Mouse (Mus musculus) cortical plate, adult 2 months (tissue): ENCODE data around the gene Fgfr2.

Experiments used
- CTCF ChIP-seq: fragments of 200-500 bp; IDR thresholded peaks from 2 replicates; pipeline ENCODE4 v1.5.1; 2011; ENCODE audit warnings: mild to moderate bottlenecking, control low read depth, low read length; ENCODE audit not compliant: insufficient read depth; ENCODE audit errors: extremely low read depth
- POLR2A ChIP-seq: fragments of 200-500 bp; IDR thresholded peaks from 2 replicates; pipeline ENCODE4 v1.6.1; 2011; ENCODE audit warnings: mild to moderate bottlenecking, low read length, control low read depth; ENCODE audit not compliant: insufficient read depth; ENCODE audit errors: extremely low read depth

DNA sequence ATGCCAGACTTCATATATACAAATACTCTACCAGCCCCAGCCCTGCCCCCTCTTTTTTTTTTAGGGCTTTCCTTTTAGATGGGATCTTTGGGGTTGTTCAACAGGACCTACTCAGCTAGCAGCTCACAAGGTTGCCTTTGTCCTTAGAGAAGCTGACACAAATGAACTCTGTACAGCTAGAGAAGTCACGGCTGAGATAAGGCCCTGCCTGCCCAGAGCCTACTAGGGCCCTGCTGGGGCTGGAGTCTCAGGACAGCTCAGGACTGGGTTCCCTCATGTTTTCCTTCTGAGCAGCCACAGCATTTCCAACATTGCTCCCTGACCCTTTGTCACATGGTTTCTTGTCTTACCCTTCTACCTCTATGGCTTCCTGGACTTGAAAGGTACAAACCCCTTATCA is 2095.6 kb downstream of the Fgfr2 start:
- no peak for TF ChIP-seq POLR2A
- TF ChIP-seq CTCF = no peak
